Mouse (Mus musculus): ENCODE results near the gene Hoxa5.

Gene Hoxa5

DNA sequence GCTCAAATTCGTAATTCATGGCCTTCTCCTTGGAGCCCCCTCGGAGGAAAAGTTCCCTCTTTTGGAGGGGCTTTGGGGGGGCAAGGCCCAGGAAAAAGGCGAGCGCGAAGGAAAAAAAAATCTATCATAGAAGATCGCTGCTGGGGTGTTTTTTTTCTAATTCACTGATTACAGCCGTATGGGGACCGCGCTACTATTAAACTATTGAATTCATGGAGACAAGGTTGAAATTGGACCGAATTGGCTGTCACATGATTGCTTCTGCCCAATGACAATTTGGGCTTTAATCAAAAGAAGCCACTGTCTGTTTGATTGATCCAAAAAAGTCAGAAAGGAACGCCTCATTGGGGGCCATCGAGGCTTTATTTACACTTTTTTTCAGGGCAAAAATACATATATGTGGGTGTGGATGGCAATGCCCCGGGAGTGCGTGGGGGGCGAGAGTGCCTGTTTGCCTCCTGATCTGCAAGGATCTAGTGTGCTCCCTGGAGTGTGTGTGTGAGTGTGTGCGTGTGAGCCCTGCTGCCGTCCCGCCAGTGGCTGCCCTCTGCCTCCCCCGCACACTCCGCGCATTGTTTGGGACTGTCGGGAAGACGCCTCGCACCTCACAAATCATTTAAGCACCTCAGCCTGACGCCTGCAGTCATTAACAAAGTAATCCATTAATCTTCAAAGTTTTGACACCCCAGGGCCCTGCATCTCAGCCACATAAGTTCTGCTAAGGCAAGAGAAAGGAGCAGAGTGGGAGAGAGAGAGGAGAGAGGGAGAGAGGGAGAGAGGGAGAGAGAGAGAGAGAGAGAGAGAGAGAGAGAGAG, 39.6 kb downstream of the Hoxa5 start, which contains the start of gene Hoxa2:
Hoxa2 (minus strand) TSS at position 206 of the 815 bp plus-strand sequence.
- peak in 1 of 2 experiments; percentile 61 for DNase-seq (ENCODE audit: low spot score in 2 of 2)

DNA sequence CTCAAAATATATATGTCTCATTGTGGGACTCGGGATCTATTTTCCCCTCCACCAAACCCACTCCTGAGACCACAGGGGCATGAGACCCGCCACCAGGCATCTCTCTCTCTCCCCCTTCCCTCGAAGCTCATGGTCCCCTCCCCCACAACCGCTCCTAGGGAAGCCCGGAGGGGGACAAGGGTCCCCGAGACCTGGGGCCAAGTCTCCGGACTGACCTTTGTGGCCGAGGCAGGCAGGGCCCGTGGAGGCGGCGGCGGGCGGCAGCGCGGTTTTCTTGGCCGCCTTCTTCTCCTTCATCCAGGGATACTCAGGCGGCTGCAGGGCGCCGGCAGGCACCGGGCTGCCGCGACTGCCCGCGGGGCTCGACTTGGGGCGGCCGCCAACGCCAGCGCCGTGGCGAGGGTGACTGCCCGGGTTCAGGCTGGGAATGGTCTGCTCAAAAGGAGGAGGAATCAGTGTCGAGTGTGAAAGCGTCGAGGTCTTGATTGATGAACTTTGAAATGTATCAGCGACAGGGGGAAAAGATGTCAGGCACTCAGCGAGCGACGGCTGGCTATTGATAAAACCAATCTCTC, 40.2 kb downstream of the Hoxa5 start:
- DNase-seq (ENCODE audit: low spot score in 2 of 2) = peak in 1 of 2 experiments; percentile 59

DNA sequence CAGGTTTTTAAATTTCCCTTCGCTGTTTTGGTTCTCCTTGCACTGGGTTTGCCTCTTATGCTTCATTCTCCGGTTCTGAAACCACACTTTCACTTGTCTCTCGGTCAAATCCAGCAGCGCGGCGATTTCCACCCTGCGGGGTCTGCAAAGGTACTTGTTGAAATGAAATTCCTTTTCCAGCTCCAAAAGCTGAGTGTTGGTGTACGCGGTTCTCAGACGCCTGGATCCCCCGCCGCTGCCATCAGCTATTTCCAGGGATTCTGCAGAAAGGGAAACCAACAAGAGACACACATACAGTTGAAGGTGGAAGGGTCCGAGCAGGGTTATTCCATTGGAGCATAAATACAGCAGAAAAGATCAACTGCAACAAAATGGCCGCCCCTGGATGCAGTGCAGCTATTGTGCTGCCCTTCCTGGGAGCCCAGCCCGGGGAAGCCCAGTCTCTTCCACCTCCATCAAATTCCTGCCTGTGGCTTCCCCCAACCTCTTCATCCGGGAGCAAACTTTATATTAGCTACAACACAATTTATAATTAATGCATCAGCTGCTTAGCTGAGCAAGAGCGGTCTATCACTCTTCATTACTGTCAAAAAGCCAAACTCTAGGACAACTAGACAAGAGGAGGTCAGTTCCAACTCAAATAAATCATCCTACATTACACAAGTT, 40.9 kb downstream of the Hoxa5 start:
- DNase-seq (ENCODE audit: low spot score in 2 of 2) = no peak

DNA sequence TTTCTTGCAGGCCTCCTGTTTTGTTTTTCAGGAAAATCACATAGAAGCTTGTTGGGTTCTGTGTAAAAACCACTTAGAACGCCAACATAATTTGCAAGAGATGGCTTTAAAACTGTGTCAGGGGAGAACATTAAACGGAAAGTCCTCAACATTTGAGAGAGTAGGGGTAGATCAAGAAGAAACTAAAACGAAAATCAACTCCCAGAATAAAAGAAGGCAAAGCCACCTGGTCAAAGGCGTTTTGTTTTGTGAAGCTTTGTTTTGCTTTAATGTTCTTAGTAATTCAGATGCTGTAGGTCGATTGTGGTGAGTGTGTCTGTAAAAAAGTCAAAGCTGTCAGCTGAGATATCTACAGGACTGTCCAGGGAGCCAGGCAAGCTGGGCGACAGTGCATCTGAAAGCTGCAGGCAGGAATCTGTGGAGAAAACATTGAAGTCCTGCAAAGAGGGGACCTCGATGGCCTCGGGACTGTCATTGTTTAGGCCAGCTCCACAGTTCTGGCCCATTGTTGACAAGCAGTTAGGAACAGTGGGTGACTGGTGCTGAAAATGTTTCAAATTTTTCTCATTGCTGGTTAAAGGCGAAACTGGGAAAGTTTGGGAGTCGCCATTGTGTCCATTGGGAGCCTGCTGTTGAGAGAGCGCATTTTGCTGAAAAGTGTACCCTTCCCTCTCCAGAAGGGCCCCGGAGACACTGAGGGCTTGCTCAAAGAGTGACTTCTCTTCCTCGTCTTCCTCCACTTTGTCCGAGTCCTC, 41.6 kb downstream of the Hoxa5 start:
- no peak for DNase-seq (ENCODE audit: low spot score in 2 of 2)

DNA sequence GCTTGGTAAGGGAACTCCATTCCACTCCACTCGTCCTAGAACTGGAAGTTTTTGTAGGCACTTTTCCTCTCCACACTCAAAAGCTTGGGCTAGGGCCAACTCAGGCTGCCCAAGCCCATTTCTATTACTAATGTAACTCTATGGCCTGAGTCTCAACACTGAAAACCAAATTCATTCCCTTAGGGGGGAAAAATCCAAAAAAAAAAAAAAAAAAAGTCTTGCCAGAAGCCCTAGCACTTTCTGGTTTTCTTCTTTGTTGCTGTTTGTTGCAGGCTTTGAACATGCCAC, 42.4 kb downstream of the Hoxa5 start:
- DNase-seq (ENCODE audit: low spot score in 2 of 2) = no peak

DNA sequence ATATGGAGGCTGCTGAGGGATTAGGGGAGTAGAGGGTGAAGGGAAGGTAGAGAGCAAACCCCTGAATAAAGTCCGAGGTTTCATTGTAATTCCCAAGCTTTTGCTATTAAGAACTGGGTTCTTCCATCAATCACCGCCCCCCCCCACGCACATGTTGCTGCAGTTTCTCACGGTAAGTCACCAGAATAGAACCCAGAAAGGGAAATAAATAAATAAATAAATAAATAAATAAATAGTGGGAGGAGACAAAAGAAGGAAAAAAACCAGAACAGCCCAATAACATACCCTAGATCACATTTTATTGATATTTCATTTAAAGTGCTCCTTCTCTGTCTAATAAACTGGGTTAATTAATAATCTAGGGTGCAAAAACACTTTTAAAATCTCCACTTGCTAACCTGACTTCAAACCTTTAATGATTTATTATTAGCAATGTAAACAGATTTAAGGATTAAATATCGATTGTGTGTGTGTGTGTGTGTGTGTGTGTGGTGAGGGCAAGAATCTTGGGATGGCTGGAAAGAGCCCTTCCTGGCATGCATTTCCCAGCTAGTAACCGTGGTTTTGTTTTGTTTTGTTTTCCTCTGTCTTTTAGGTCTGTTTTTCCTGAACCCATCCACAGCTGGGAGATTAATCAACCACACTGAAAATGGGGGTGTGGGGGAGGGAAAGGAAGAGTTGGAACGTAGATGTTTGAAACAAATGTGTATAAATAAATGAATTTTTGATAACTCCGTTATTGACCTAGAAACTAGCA, 42.9 kb downstream of the Hoxa5 start:
- no peak for DNase-seq (ENCODE audit: low spot score in 2 of 2)

DNA sequence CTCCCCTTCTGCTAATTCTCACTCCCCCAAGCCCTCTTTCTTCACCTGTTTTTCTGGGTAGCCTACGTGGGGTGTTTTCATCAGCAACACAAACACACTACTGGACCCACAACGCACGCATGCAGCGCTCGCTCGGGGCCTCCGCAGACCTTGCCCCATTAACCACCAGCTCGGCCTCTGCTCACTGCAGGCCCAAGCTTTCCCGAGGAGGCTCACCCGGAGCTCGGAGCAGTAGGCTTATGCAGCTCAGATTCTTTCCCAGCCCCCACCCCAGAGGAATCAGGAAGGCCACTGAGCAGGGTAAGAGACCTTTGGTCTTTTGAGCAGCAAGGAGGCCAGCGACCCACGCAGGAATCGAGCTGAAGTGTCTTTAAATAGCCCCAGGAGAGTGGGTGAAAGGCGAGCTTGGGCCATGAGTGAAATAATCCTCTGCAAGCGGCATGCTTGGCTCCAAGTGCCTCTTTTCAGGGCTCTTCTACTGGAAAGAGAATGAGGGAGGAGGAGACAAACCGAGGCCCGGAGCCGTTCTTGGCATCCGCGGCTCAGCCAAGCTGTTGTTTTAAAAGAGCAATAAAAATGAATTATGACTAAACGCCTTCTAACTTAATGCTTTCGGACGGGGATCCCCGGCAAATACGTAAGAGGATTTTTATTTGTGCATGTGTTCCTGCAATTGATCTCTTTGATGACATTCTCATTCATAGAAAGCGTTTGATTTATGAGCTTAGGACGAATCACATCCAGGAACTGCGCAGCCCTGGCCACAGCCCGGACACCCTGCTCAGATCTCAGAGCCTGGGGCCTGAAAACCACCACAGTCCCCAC, 43.7 kb downstream of the Hoxa5 start:
- DNase-seq (ENCODE audit: low spot score in 2 of 2) = peak in 1 of 2 experiments; percentile 55

DNA sequence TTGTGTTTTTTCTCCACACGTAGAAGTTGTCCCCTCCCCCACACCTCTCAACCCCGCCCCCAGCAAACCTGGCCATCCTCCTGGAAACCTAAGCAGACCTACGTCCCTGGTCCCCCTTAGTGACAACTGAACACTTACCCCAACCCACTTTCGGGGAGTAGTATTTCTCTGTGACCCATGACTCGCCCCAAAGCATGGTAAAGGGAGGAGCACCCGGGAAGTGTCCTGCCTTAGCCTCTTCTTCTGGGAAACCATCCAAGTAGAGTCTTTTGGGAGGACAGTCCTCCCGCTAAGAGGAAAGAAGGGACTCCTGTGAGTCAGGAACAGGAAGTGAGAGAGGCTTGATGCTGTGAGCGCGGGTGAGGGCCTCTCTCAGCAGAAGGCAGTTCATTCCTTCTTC, 44.4 kb downstream of the Hoxa5 start:
- DNase-seq (ENCODE audit: low spot score in 2 of 2) = peak in 1 of 2 experiments; percentile 55

DNA sequence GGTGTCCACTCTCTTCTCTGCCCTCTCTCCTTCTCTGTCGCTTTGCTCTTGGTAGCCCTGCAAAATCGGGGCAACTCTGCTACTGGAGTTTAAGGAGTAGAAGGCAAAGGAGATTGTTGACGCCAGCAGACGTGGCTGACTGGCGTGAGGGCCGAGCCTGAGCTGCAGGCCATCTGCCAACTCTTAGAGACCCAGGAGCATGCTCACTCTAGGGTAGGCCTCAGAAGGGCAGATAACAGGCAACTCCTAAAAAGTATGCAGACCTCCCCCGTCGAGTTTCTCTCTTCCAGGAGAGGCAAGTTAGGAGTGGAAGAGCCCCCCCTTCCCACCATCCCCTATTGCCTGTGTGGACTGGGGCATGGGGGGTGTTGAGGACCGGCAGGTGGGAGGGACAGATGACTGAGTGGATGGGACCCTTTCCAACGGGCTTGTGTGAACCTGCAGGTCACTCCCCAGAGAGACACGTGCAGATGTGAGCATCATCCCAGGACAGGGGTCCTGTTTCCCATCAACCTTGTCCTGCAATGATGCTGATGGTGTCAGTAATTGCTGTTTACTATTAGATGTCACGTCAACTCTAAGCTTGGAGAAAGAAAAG, 45.1 kb downstream of the Hoxa5 start:
- DNase-seq (ENCODE audit: low spot score in 2 of 2) = peak in 1 of 2 experiments; percentile 52

DNA sequence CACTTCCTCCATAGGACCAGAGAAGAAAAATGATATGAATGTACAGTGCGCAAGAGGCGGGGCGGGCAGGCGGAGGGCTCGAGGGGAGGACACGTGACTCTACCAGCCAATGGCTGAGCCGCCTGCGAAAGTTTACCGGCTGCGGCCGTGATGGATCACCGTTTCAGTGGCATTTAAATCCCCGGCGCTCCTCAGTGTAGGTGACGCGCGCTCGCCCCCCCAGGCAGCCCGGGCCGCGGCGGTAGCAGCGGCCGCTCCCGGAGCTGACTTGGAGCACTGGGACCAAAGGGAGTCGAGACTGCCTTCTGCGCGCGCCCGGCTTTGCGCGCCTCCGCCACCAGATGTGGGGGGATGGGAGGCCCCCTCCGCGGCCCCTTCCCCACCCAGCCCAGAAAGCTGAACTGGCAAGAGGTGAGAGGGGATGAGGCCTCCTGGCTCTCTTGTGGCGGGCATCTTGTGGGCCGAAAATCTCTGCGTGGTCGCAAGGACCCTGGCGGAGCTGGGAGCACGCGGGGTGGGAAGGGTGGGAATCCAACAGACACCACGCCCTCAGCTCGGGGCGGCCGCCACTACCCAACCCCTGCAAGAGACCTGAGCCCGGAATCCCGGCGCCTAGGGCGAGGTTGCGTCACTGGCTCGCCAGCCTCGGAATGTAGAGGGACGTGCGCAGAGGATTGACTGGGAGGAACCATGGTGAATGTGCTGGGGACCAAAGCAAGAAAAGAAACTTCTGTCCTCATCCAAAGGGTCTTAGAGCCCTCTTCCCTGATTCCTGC, 45.9 kb downstream of the Hoxa5 start, which contains the start of gene Hoxa1:
Hoxa1 (minus strand) TSS at position 42 of the 776 bp plus-strand sequence.
- peak in 1 of 2 experiments; percentile 50 for DNase-seq (ENCODE audit: low spot score in 2 of 2)

DNA sequence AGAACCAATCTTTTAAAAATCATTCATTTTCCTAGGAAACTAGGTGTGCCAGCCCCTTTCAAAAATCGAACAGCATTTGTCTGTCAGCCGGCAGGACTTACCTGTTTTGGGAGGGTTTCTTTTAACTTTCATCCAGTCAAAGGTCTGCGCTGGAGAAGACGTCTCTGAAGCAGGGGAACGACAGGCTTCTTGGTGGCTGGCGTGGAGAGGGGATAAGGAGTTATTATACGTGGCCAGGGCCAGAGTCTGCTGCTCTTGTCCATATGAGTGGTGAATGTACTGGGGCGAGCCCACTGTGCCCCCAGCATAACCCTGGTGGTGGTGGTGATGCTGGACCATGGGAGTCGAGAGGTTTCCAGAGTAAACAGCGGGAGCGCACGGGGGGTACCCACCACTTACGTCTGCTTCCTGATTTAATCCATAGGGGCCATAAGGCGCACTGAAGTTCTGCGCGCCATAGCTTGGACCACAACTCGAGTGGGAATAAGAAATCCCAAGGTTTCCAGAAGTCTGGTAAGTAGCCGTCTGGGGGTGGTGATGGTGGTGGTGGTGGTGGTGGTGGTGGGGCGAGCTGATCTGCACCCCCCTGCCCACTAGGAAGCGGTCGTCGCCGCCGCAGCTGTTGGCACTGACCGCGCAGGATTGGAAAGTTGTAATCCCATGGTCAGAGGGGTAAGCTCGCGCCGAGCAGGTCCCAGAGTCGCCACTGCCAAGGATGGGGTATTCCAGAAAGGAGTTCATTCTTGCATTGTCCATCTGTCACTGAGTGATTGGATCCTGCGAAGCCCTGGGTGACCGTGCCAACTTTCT, 46.7 kb downstream of the Hoxa5 start:
- no peak for DNase-seq (ENCODE audit: low spot score in 2 of 2)

DNA sequence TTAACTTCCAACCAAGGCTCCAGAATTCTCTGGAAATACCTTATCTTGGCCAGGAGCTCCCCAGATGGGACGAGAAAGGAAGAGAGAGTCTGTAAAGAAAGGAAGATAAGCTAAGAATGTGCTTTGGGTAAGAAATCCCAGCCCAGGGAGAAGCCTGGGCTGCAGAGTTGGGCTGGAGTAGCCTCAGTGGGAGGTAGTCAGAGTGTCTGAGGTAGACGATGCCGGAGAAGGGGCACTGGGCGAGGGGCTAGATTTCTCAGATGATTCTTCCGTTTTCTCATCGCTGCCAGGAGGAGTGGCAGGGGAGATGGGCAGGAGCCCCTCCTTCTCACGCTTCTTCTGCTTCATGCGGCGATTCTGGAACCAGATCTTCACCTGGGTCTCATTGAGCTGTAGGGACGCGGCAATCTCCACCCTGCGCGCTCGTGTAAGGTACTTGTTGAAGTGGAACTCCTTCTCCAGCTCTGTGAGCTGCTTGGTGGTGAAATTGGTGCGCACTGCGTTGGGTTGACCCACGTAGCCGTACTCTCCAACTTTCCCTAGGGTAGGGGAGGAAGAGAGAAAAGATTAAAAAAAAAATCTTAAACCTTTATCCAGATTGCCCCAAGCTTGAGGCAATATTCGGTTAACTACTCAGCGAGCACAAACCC, 47.7 kb downstream of the Hoxa5 start:
- DNase-seq (ENCODE audit: low spot score in 2 of 2) = no peak

DNA sequence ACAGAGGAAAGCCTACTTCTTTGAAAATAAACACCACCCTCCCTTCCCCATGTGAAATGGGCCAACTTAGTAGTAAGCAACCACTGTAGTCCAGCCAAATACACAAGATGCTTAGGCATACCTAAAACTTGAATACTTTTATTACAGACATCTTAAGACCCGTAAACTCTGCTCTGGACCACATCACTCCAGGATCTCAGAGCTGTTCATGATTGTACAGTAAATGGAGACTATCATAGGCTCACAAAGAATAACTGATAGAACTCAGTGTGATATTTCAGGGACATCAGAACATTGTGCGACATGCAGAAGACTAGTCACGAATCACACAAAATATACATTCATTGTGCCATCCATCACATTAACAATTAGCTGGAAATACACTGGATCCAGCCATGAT, 48.9 kb downstream of the Hoxa5 start:
- no peak for DNase-seq (ENCODE audit: low spot score in 2 of 2)

DNA sequence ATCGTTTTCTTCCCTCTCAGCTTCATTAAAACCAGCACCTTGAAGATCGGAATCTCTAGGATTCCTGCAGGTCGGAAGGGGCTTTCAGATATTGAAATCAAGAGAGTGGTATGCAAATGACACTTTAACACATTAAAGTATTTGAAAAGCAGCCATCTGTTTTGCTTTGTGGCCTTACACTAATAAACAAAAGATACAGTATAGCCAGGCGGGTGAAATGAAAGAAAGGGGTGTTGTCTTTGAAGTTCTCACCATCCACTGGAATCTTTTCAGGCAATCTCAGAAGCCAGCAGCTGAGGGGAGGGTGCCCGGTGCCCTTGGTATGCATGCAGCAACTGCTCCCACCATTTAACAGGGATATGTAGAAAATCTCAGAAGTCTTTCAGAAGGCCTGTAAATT, 50.3 kb downstream of the Hoxa5 start:
- DNase-seq (ENCODE audit: low spot score in 2 of 2) = no peak

DNA sequence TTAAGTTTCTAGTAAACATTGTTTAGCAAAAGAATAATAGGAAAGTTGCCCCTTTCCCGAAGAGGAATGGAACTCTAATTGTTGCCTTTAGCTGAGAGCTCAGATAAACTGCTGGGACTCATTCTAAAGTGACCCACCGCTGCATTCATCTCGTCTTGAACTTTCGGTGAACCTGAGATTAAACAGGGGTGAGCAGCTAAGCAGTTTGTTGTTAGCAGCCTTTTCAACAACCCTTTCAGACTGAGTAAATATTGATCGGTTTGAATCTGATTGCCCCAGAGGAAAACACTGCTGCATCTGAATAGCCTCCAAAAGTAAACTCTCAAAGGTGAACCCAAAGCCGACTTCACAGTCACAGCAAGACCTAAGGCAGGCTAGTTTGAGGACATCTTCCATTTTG, 51.1 kb downstream of the Hoxa5 start:
- no peak for DNase-seq (ENCODE audit: low spot score in 2 of 2)

DNA sequence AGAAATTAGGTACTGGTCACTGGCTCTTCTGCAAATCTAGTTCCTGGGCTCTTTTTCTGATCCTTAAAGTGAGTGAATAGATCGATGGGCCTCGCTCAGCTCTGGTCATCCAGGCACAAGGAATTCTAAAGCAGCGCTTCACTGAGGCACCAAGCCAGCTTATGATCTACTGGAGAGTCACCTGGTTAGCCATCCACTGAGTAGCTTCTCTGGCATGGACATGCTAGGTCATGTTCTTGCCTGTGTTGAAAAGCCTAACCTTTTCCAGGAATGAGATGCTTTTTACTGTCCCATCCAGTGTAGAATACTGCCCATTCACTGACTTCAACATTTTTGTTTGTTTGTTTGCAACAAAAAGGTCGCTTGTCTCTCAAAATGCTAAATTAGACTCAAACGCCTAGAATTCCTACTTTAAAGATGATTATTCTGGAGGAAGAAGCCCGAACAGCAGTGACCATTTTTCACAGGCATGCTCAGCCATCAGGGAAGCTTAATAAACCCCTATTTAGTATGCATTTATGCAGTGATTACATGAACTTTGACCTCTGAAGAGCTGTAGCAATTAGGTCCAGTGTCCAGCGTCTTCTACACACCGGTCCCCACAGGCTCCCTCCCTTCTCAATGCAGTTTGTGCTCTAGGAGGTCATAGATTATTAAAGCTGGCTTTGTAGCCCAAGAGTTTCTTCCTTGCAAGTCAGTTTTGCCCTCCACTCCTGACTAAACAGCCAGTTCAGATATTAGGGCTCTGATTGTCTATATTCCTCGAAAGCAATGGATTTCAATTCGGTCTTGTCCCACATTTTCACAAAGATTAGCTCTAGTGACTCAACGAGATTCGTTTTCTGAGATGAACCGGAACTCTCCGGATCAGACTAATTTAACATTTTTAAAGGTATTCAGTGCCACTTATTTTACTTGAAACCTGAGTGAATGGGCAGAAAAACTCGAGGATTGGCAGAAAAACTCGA, 51.9 kb downstream of the Hoxa5 start:
- DNase-seq (ENCODE audit: low spot score in 2 of 2) = no peak
